Mouse (Mus musculus) Patski (cell line): ENCODE results near the gene Vps8. TPM values are rescaled to one million over a fixed set of nuclear protein-coding genes. Genes with fewer than 3 reads are reported as not detected.

Experiments
- ATAC-seq: fragments of 100-300 bp; one replicate; pipeline ENCODE4 v1.8.0; 2021
- CTCF ChIA-PET: fragments of 350-600 bp; sonication (Branson Sonifier 250); formaldehyde crosslinking; loops from one replicate; lab custom pipeline; 2022; ENCODE audit warnings: inconsistent platforms; lab: Charles Lee
- POLR2A ChIA-PET: fragments of 350-600 bp; sonication (Branson Sonifier 250); formaldehyde crosslinking; loops from one replicate; lab custom pipeline; 2022; ENCODE audit warnings: antibody characterized with exemption, inconsistent platforms; lab: Charles Lee
- DNase-seq: peaks from one replicate; pipeline ENCODE4 v3.0.0-alpha.2; 2011; ENCODE audit warnings: low read depth, low spot score
- H3K27me3 ChIP-seq: fragments of 371-371 bp; one replicate; pipeline ENCODE4 v1.5.1; 2021
- CTCF ChIP-seq: fragments of 100-300 bp; IDR thresholded peaks from one replicate; pipeline ENCODE4 v1.5.1; 2021
- in situ Hi-C: fragments of 300-500 bp; cut with MboI; formaldehyde crosslinking; loops from 3 replicates; pipeline ENCODE4 v1.11.1; 2018; ENCODE audit warnings: low pct_unique_long_range_greater_than_20kb, mixed read lengths
- polyA plus RNA-seq: library from polyadenylated mRNA; unstranded; gene quantifications from one replicate; pipeline ENCODE4 v1.2.3, GENCODE M21; 2021

Gene Vps8
- 18.9 TPM for polyA plus RNA-seq

GRCm38 (mm10) chr16:21422645-21423545 lies at the start of gene Vps8:
Gene Vps8 (plus strand): TSS chr16:21423118.
- no peak for TF ChIP-seq CTCF
- in situ Hi-C loops = no loop called here
- ChIA-PET CTCF (interaction anchor here (0.8 to 3.0 kb wide), 3 partner anchors 11 to 230 kb away, joined by 3 to 10 read pairs (median 3); no protein-coding TSS in a partner anchor), POLR2A (no interaction called here)
- DNase-seq (peak; percentile 51), ATAC-seq (peak; percentile 96)
- H3K27me3 ChIP-seq = no peaks in the 10 kb centered on the region

DNA sequence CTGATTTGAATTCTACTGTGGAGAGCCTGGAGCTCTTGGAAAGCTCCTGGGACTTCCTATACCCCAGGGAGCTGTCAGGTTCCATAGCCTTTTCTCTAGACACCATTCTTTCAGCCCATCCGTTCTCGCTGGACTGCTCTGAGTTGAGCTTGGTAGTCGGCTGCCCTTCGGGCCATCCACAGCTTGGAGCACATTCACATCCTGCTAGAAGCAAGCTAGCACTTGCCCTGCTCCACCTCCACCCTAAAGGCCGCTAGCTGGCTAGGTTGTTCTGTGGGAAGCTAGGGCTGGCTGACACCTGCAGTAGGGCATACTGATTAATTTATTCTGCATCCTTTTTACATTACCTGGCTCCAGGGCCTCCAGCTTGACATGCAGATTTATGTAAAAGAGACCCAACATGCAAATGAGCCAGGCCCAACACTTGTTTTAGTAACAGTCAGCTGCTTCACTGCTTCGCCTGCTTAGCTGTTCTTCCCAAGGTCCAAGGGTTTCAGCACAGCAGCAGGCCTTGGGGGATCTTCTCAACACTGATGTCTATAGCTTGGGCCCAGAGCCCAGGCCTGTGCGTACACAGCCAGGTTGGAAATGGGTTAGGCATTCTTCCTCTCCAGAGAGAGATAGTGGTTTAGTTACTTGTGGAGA lies 49.5 kb upstream of the Vps8 start:
- TF ChIP-seq CTCF = no peak
- in situ Hi-C loops = no loop called here
- DNase-seq (no peak), ATAC-seq (no peak)
- POLR2A ChIA-PET = no interaction called here
- CTCF ChIA-PET = interaction anchor here (1.6 to 1.7 kb wide), 2 partner anchors 12 to 33 kb away, joined by 3 to 5 read pairs; no protein-coding TSS in a partner anchor
- no peaks in the 10 kb centered on the region for H3K27me3 ChIP-seq

DNA sequence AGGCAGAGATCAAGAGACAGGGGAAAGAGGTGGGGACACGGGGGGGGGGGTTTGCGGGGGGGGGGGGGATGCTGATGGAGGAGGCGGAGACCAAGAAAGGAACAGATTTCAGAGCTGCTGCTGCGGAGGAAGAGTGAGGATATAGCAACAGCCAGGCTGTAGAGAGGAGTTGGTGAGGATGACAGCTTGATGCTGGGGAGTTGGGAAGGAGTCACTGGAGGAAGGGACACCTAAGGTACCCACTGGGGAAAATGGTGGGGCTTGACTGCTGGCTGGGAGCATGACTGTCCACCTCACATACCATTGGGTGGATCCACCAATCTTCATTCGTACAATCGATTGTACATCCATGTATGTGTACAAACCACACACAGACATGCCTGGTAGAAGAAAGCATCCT lies 48.9 kb upstream of the Vps8 start:
- CTCF ChIA-PET = interaction anchor here (1.6 kb wide), 1 partner anchor 34 kb away, joined by 3 read pairs; no protein-coding TSS in a partner anchor
- no peak for DNase-seq
- no peak for ATAC-seq
- POLR2A ChIA-PET = interaction anchor here (0.7 kb wide), 1 partner anchor 92 kb away, joined by 3 read pairs; no protein-coding TSS in a partner anchor
- in situ Hi-C loops = no loop called here
- H3K27me3 ChIP-seq = no peaks in the 10 kb centered on the region
- TF ChIP-seq CTCF = no peak

- H3K27me3 ChIP-seq = no peaks in the 10 kb centered on the region
- ATAC-seq (no peak), DNase-seq (no peak)
- in situ Hi-C loops = no loop called here
- CTCF ChIA-PET = no interaction called here
- POLR2A ChIA-PET = no interaction called here
- no peak for TF ChIP-seq CTCF
Measured at GRCm38 (mm10) chr16:21375147-21375546, 47.8 kb upstream of the Vps8 start.

DNA sequence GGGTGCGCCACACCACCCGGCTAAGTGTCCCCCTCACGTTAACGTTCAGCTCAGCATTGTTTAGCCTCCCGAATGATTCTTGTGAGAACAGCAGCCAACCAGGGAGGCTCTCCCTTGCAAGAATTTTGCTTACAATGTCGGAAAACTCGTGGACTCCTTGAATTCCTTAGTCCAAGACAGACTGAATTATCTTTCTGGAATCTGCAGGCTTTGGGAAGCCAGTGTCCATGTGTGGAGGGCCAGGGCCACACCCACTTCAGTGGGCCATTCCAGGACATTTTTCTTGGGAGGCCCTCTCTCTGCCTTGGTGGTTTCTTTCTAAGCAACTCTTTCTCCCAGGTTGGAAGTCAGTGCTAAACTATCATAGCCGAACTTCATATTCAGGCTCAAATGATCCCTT lies 46.6 kb upstream of the Vps8 start:
- no peaks in the 10 kb centered on the region for H3K27me3 ChIP-seq
- CTCF ChIA-PET = interaction anchor here (1.3 kb wide), 1 partner anchor 10 kb away, joined by 3 read pairs; no protein-coding TSS in a partner anchor
- DNase-seq (no peak), ATAC-seq (no peak)
- POLR2A ChIA-PET = no interaction called here
- TF ChIP-seq CTCF = no peak
- in situ Hi-C loops = no loop called here

DNA sequence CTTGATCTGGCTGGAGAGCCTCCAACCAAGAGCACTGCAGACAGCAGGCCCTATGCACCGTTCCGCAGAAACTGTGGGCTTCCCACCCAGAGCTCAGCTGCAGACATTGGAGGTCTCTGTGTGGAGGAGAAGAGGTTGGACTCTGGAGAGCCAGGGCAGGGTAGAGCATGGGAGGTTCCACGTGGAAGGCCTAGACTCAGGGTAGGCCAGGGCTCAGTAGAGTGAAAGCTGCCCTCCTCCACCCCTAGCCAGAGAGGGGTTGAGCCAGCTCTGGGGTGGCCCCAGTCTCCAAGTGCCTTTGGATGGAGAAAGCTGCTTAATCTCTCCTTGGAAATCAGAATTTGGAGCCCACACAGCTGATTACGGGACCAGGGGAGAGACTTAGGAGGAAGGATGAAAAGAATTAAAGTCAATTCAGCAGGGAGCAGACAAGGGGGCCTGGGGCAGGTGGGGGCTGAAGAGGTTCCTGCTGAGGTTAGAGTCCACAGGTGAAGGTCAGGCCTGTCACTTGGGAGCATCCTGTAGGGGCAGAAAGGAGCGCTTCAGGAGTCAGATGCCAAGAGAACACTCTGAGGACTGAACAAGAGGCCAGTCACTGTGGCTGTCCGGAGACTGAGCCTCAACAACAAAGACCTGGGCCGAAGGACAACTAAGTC lies 45.8 kb upstream of the Vps8 start:
- no peak for TF ChIP-seq CTCF
- H3K27me3 ChIP-seq = no peaks in the 10 kb centered on the region
- CTCF ChIA-PET = interaction anchor here (1.3 kb wide), 1 partner anchor 10 kb away, joined by 3 read pairs; no protein-coding TSS in a partner anchor
- DNase-seq = no peak
- POLR2A ChIA-PET = no interaction called here
- in situ Hi-C loops = no loop called here
- no peak for ATAC-seq

GRCm38 (mm10) chr16:21377605-21377968 lies 45.3 kb upstream of the Vps8 start:
- no peaks in the 10 kb centered on the region for H3K27me3 ChIP-seq
- POLR2A ChIA-PET = no interaction called here
- no peak for ATAC-seq
- in situ Hi-C loops = no loop called here
- TF ChIP-seq CTCF = no peak
- CTCF ChIA-PET = interaction anchor here (1.3 kb wide), 1 partner anchor 9 kb away, joined by 3 read pairs; no protein-coding TSS in a partner anchor
- no peak for DNase-seq

DNA sequence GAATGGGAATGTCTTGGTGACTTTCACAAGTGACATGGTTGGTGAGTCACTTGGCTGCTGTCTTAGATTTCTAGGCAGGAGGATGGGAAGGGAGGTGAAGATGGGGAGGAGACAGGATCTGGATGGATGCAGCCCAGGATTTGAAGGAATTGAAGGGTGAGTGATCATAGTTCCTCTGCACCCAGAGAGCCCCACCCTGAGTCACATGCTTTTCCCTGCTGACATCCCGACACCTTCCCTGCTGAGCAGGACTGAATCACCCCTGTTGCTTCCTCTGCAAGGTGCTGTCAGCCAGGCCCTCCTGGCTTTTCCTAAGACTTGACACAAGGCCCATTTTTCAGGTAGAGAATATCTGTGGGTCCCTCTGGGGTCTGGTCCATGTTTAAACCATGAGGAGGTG lies 41.4 kb upstream of the Vps8 start:
- CTCF ChIA-PET = interaction anchor here (1.4 kb wide), 1 partner anchor 177 kb away, joined by 3 read pairs; the partner anchor contains the start of gene Ephb3
- POLR2A ChIA-PET = no interaction called here
- no peaks in the 10 kb centered on the region for H3K27me3 ChIP-seq
- in situ Hi-C loops = no loop called here
- ATAC-seq = peak; percentile 54
- no peak for TF ChIP-seq CTCF
- DNase-seq = no peak

DNA sequence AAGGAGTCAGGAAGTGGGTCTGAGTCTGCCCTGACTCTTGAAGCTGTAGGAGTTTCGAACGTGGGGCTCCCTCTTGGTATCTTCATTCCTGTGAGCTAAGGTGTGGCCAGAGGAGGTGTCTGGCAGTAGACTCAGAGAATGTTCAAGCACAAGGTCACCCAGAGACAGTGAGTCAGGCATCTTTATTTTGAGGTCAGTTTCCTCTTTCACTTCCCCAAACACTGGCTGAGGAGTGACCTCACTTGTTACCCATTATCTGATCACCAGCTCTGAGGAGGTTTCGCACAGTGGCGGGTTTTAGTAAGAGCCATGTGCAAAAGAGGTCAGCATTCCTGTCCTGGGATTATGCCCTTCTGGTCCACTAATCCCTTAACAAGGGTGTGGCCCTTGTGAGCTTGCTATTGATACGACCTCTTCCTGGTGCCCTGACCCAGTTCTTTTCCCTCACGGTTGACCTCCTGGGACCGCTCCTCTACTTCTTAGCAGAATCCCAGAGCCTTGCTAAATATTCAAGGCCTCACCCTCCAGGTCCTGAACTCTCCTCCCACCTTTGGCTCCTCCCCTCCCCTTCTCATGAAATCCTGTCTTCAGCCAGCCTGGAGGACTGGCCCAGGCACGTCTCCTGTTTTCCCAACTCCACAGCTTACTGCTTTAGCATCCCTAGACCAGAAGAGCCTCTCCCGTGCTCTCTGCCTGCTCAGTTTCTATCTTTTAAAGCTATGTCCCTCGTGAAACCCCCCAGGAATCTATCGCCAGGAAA lies 40.6 kb upstream of the Vps8 start:
- no peak for TF ChIP-seq CTCF
- in situ Hi-C loops = no loop called here
- H3K27me3 ChIP-seq = no peaks in the 10 kb centered on the region
- ChIA-PET POLR2A (no interaction called here), CTCF (interaction anchor here (1.4 to 2.0 kb wide), 2 partner anchors 10 to 178 kb away, joined by 3 to 9 read pairs; partner anchors contain the start of gene Ephb3)
- ATAC-seq (no peak), DNase-seq (no peak)
